Mouse (Mus musculus) G1E (cell line): Measurements from ENCODE around the gene Rtbdn.

Experiments used
- CTCF ChIP-seq: IDR thresholded peaks from 2 replicates; pipeline ENCODE4 v1.5.1; 2012; ENCODE audit warnings: low read depth, low read length, inconsistent platforms, mixed read lengths
- POLR2AphosphoS5 ChIP-seq: IDR thresholded peaks from 2 replicates; pipeline ENCODE4 v1.6.1; 2012; ENCODE audit warnings: low read depth, low read length, inconsistent platforms; ENCODE audit not compliant: insufficient replicate concordance

DNA sequence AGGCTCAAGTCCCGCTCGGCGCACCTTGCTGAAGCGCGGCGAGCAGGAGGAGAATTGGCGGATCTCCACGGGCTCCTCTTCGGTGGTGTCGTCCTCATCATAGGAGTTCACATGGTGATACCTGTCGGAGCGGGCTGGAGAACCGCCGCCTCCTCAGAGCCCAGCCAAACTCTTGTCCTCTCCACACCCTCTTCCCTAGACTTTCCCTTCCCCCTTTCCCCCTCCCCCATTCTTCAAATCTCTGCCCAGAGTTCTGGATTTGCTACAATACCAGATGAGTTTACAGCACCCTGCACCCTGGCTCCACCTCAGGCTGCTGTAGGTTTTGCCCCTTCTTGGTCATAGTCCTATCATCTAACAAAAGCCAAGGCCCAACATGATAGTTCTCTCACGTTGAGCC, 28.1 kb upstream of the Rtbdn start:
- no peak for TF ChIP-seq POLR2AphosphoS5
- no peak for TF ChIP-seq CTCF
